1 mouse cellular context compared by ENCODE assay signal in the genomic region with DNA sequence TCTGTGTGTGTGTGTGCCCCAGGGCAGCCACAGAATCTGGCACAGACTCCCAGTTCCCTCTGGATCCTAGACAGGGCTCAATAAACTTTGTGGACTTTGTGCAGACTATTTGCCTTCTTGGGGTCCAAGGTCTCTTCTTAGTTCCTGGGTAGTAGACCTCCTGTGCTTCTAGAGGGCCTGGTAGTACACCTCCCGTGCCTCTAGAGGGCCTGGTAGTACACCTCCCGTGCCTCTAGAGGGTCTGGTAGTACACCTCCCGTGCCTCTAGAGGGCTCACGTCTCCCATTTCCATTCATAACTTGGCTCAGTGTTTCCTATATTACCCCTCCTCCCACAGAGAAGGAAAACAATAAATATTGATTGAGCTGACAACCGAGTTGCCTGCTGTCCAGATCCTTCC.
A peak's percentile ranks its signal among the peaks of the same experiment; 100 is the strongest.
TF ChIP-seq lines count a peak whose summit lies in the region.

No protein-coding gene starts in this region.

TF ChIP-seq in ES-E14, 5 proteins besides CTCF, POLR2A, EP300 and RAD21:
- no peak for TF ChIP-seq HCFC1 (IDR thresholded peaks at IDR 0.05; ENCODE audit: borderline replicate concordance, insufficient read depth, low read length)
- no peak for TF ChIP-seq CHD2 (IDR thresholded peaks at IDR 0.05; ENCODE audit: low read depth, low read length)
- peak; percentile 89 for TF ChIP-seq ZNF384 (IDR thresholded peaks at IDR 0.05; ENCODE audit: low read depth, low read length)
- TF ChIP-seq ZC3H11A (IDR thresholded peaks at IDR 0.05; ENCODE audit: borderline replicate concordance, low read depth, low read length), result no peak
